Mouse (Mus musculus) left cerebral cortex, postnatal 36 days (tissue): ENCODE measurements around the gene F7. TPM values are rescaled to one million over a fixed set of nuclear protein-coding genes. Genes with fewer than 3 reads are reported as not detected.

Experiments
- DNase-seq, 2 experiments: peaks; one replicate each; pipeline ENCODE4 v3.0.0; 2021 to 2022; ENCODE audit warnings: low spot score in 2 of 2, mixed read lengths in 1 of 2
- intact Hi-C: fragments of 180-260 bp; cut with DNase I; formaldehyde crosslinking; loops from one replicate; pipeline ENCODE4 v1.15.1; 2025
- total RNA-seq, 2 experiments: library from RNA; stranded (reverse); gene quantifications; 2 replicates each; pipeline ENCODE4 v1.2.3; 2021

F7 gene
- not detected for total RNA-seq

- intact Hi-C loops: no loop called here
- DNase-seq: no peak
These were observed at the start of gene F7 for GRCm38 (mm10) chr8:13025487-13026224. Gene F7, plus strand, starts transcription at chr8:13026034.

- no peak for DNase-seq
- intact Hi-C loops: no loop called here
These were observed 49.5 kb upstream of the F7 start for GRCm38 (mm10) chr8:12976290-12976689.

- intact Hi-C loops: no loop called here
These were observed 49.1 kb upstream of the F7 start for GRCm38 (mm10) chr8:12976723-12977122.

GRCm38 (mm10) chr8:12977325-12977724 is 48.5 kb upstream of the F7 start:
- no peak for DNase-seq
- intact Hi-C loops: no loop called here

More at GRCm38 (mm10) chr8:12976723-12977122, 49.1 kb upstream of the F7 start:
- DNase-seq: no peak

GRCm38 (mm10) chr8:12978308-12978707 is 47.5 kb upstream of the F7 start:
- intact Hi-C loops: no loop called here
- DNase-seq: no peak

GRCm38 (mm10) chr8:12978726-12979125 is 47.1 kb upstream of the F7 start:
- intact Hi-C loops: no loop called here
- no peak for DNase-seq

GRCm38 (mm10) chr8:12983681-12984467 is 42.0 kb upstream of the F7 start:
- peak; percentile 87 to 89 for DNase-seq
- intact Hi-C loops: loop anchor here (2.0 to 5.0 kb wide), 2 partner anchors 87 to 121 kb away; partner anchors contain the start of genes Cul4a and Pcid2

GRCm38 (mm10) chr8:12984601-12985243 is 41.1 kb upstream of the F7 start:
- DNase-seq: no peak
- intact Hi-C loops: loop anchor here (2.0 to 5.0 kb wide), 3 partner anchors 67 to 120 kb away; partner anchors contain the start of genes Cul4a and Pcid2

GRCm38 (mm10) chr8:12985259-12985658 is 40.6 kb upstream of the F7 start:
- DNase-seq: peak; percentile 79 to 82
- intact Hi-C loops: loop anchor here (2.0 to 5.0 kb wide), 2 partner anchors 68 to 120 kb away; partner anchors contain the start of genes Cul4a and Pcid2

- peak; percentile 87 to 88 for DNase-seq
- intact Hi-C loops: loop anchor here (5.0 kb wide), 1 partner anchor 70 kb away; no protein-coding TSS in a partner anchor
These were observed 38.3 kb upstream of the F7 start for GRCm38 (mm10) chr8:12987571-12987970.

- intact Hi-C loops: loop anchor here (5.0 kb wide), 1 partner anchor 72 kb away; no protein-coding TSS in a partner anchor
These were observed 37.0 kb upstream of the F7 start for GRCm38 (mm10) chr8:12988722-12989430.

GRCm38 (mm10) chr8:12991411-12991810 is 34.4 kb upstream of the F7 start:
- intact Hi-C loops: no loop called here
- no peak for DNase-seq

More at GRCm38 (mm10) chr8:12988722-12989430, 37.0 kb upstream of the F7 start:
- DNase-seq: no peak

GRCm38 (mm10) chr8:12994468-12994867 is 31.4 kb upstream of the F7 start:
- DNase-seq: no peak

GRCm38 (mm10) chr8:12995481-12995880 is 30.4 kb upstream of the F7 start:
- DNase-seq: no peak

More at GRCm38 (mm10) chr8:12994468-12994867, 31.4 kb upstream of the F7 start:
- intact Hi-C loops: no loop called here

GRCm38 (mm10) chr8:12996831-12997275 is 29.0 kb upstream of the F7 start:
- no peak for DNase-seq
- intact Hi-C loops: no loop called here

More at GRCm38 (mm10) chr8:12995481-12995880, 30.4 kb upstream of the F7 start:
- intact Hi-C loops: no loop called here

- no peak for DNase-seq
- intact Hi-C loops: no loop called here
These were observed 27.5 kb upstream of the F7 start for GRCm38 (mm10) chr8:12998331-12998730.

GRCm38 (mm10) chr8:12999793-13000192 is 26.0 kb upstream of the F7 start:
- peak in 1 of 2 experiments; percentile 45 for DNase-seq
- intact Hi-C loops: no loop called here

GRCm38 (mm10) chr8:13007458-13007857 is 18.4 kb upstream of the F7 start:
- no peak for DNase-seq
- intact Hi-C loops: no loop called here

- no peak for DNase-seq
- intact Hi-C loops: no loop called here
These were observed 15.5 kb upstream of the F7 start for GRCm38 (mm10) chr8:13010313-13010712.
